Mouse (Mus musculus) CD4-positive naive resting alpha-beta T cell, adult 57 days (primary cell): ENCODE data around the gene Myo5c. TPM values are rescaled to one million over a fixed set of nuclear protein-coding genes. Genes with fewer than 3 reads are reported as not detected.

Source experiments
- total RNA-seq: library from RNA; stranded (reverse); gene quantifications from one replicate; pipeline ENCODE4 v1.2.4, GENCODE M21; 2023

The Myo5c gene
- total RNA-seq: 0.83 TPM

GRCm38 (mm10) chr9:75231841-75232746, at the start of gene Myo5c:
TSS of gene Myo5c (plus strand) at chr9:75232020.

GRCm38 (mm10) chr9:75306126-75306898, 74.5 kb downstream of the Myo5c start, which contains the start of gene Gnb5:
TSS of gene Gnb5 (plus strand) at chr9:75306288.

GRCm38 (mm10) chr9:75347458-75347857, 115.6 kb downstream of the Myo5c start, which contains the start of gene Bcl2l10:
TSS of gene Bcl2l10 (plus strand) at chr9:75347758.

Other genes starting within 250 kb of the Myo5c start
- gene Arpp19, start 194.4 kb upstream of the Myo5c start, total RNA-seq: 146 TPM
- gene Myo5a, start 161.0 kb upstream of the Myo5c start, total RNA-seq: 36.2 TPM
- gene Gnb5, start 74.3 kb downstream of the Myo5c start, total RNA-seq: 3.7 TPM
- gene Bcl2l10, start 115.7 kb downstream of the Myo5c start, total RNA-seq: not detected
- 69.4 TPM for gene Mapk6, start 178.0 kb downstream of the Myo5c start, total RNA-seq
- gene Leo1, start 209.5 kb downstream of the Myo5c start, total RNA-seq: 20.6 TPM